ENCODE assay signal across 11 mouse cellular contexts in genomic region chr14:8331307-8331905, GRCm38 (mm10). TPM values are rescaled to one million over a fixed set of nuclear protein-coding genes. Genes with fewer than 3 reads are reported as not detected.
DNase-seq lines count a peak whose midpoint lies in the region; ATAC-seq and TF ChIP-seq lines count a peak whose summit lies in the region.
"Had no signal": no experiment of that assay in that cellular context is flagged by ENCODE, and none has a peak within 500 bp of the region (broad histone marks: within the 10 kb centered on the region; RNA-seq: fewer than 3 reads in every experiment).

No protein-coding gene starts in this region.

- intact Hi-C loops in heart, postnatal 14 days (cut with DNase I), result no loop called here

- no peak overlapping the region for H3K27ac ChIP-seq in hindbrain, postnatal 0 days
- H3K27ac ChIP-seq in hindbrain, embryonic 13.5 days, result no peak overlapping the region
- H3K27ac ChIP-seq: lung, embryonic 15.5 days; neural tube, embryonic 12.5 days; stomach, embryonic 15.5 days had no signal

- H3K4me3 ChIP-seq in hindbrain, postnatal 0 days (ENCODE audit: low read length), result no peak overlapping the region
- no peak overlapping the region for H3K4me3 ChIP-seq in hindbrain, embryonic 13.5 days
- H3K4me3 ChIP-seq: lung, embryonic 15.5 days; neural tube, embryonic 12.5 days; stomach, embryonic 15.5 days had no signal

- no peaks in the 10 kb centered on the region for H3K9me3 ChIP-seq in hindbrain, postnatal 0 days (ENCODE audit: low read length)
- H3K9me3 ChIP-seq in hindbrain, embryonic 13.5 days, result no peaks in the 10 kb centered on the region
- H3K9me3 ChIP-seq: lung, embryonic 15.5 days; neural tube, embryonic 12.5 days; stomach, embryonic 15.5 days had no signal

- H3K36me3 ChIP-seq in hindbrain, postnatal 0 days (ENCODE audit: insufficient read depth, low read length), result no peaks in the 10 kb centered on the region
- no peaks in the 10 kb centered on the region for H3K36me3 ChIP-seq in hindbrain, embryonic 13.5 days
- H3K36me3 ChIP-seq: lung, embryonic 15.5 days; neural tube, embryonic 12.5 days; stomach, embryonic 15.5 days had no signal

- no peak for TF ChIP-seq CTCF in hindbrain, postnatal 0 days (IDR thresholded peaks at IDR 0.05; ENCODE audit: low read depth)

- H3K27me3 ChIP-seq in hindbrain, postnatal 0 days (ENCODE audit: insufficient read depth, low read length), result no peaks in the 10 kb centered on the region
- 0 out of 2 replicates have a peak, but pooled peaks cover 8% of the 10 kb centered on the region for H3K27me3 ChIP-seq in hindbrain, embryonic 13.5 days
- H3K27me3 ChIP-seq: lung, embryonic 15.5 days; neural tube, embryonic 12.5 days; stomach, embryonic 15.5 days had no signal

- 60% methylated on average over 14 of the region's 14 CpGs for WGBS in hindbrain, postnatal 0 days
- WGBS in hindbrain, embryonic 13.5 days, result 83% methylated on average over 14 of the region's 14 CpGs

- H3K4me2 ChIP-seq in hindbrain, postnatal 0 days (ENCODE audit: low read depth, low read length), result peak overlapping the region; percentile 13; the same call in 1 of the 2 replicates
- H3K4me2 ChIP-seq in hindbrain, embryonic 13.5 days, result no peak overlapping the region
- H3K4me2 ChIP-seq: lung, embryonic 15.5 days; neural tube, embryonic 12.5 days; stomach, embryonic 15.5 days had no signal

- DNase-seq in hindbrain, postnatal 0 days (ENCODE audit: low spot score), result peak; percentile 42
- DNase-seq in cerebellum, adult 8-10 months, result peak; percentile 87
- DNase-seq in heart, postnatal 14 days, result peak; percentile 36 to 53
- DNase-seq in lung, postnatal 25 days (ENCODE audit: low spot score), result peak; percentile 24

- H3K4me1 ChIP-seq in hindbrain, postnatal 0 days (ENCODE audit: insufficient read depth, low read length), result no peaks in the 10 kb centered on the region
- H3K4me1 ChIP-seq in hindbrain, embryonic 13.5 days (replicated peaks), result peaks cover 10% of the 10 kb centered on the region

- H3K9ac ChIP-seq in hindbrain, postnatal 0 days (replicated peaks; ENCODE audit: low read length), result no peak overlapping the region
- H3K9ac ChIP-seq in hindbrain, embryonic 13.5 days, result no peak overlapping the region
- H3K9ac ChIP-seq: lung, embryonic 15.5 days; neural tube, embryonic 12.5 days; stomach, embryonic 15.5 days had no signal

- ATAC-seq in hindbrain, postnatal 0 days, result no peak
- no peak for ATAC-seq in hindbrain, embryonic 13.5 days (ENCODE audit: low FRiP score)
- no peak for ATAC-seq in megakaryocyte progenitor cell, adult 5-6 weeks (replicated peaks; ENCODE audit: poor library complexity)
- no peak for ATAC-seq in inflammation-experienced regulatory T-cells, adult 6 months

RNA-seq across cellular contexts. Expression of gene Fam107a, which starts 13.6 kb away (rescaled TPM):
- 8.8 and 11.4 TPM in 2 replicates for total RNA-seq in hindbrain, postnatal 0 days (2014; rRNA removed)
- polyA plus RNA-seq in hindbrain, postnatal 0 days (2015; fragmentation: Nextera tagmentation; extraction: Ambion mirVana), result 0.80 and 0.83 TPM in 2 replicates
- polyA plus RNA-seq in hindbrain, embryonic 13.5 days (2015; fragmentation: Nextera tagmentation; extraction: Ambion mirVana), result 0.17 and 0.34 TPM in 2 replicates
- total RNA-seq in heart, postnatal 14 days (2021), result 10 to 100 TPM; 14.3 to 15.0 TPM
- not detected in 2 replicates for total RNA-seq in megakaryocyte progenitor cell, adult 5-6 weeks (2015)
- total RNA-seq in megakaryocyte progenitor cell, adult 5-6 weeks (2017), result not detected in 2 replicates
- polyA plus RNA-seq in inflammation-experienced regulatory T-cells, adult 6 months (2017; shearing (Covaris generic)), result not detected

RNA-seq across cellular contexts. Expression of gene Oit1, which starts 47.1 kb away (rescaled TPM):
- not detected in 2 replicates for total RNA-seq in hindbrain, postnatal 0 days (2014; rRNA removed)
- 0.15 TPM in 1 of 2 replicates, not detected in the other for polyA plus RNA-seq in hindbrain, postnatal 0 days (2015; fragmentation: Nextera tagmentation; extraction: Ambion mirVana)
- polyA plus RNA-seq in hindbrain, embryonic 13.5 days (2015; fragmentation: Nextera tagmentation; extraction: Ambion mirVana), result 0.13 TPM in 1 of 2 replicates, not detected in the other
- total RNA-seq in heart, postnatal 14 days (2021), result not detected
- not detected in 2 replicates for total RNA-seq in megakaryocyte progenitor cell, adult 5-6 weeks (2015)
- not detected in 2 replicates for total RNA-seq in megakaryocyte progenitor cell, adult 5-6 weeks (2017)
- not detected for polyA plus RNA-seq in inflammation-experienced regulatory T-cells, adult 6 months (2017; shearing (Covaris generic))
- total RNA-seq: layer of hippocampus, postnatal 10 days had no signal
- polyA plus RNA-seq: neural tube, embryonic 12.5 days had no signal

Comparison
In these comparisons a context has a peak if more than half of its experiments do, and no peak if none do; other contexts are left out.
1. DNase-seq: peak in every context shown above with its lines; median percentile 87 in cerebellum, adult 8-10 months; 44 in heart, postnatal 14 days; 42 in hindbrain, postnatal 0 days; 24 in lung, postnatal 25 days.